Mouse (Mus musculus) G1E (cell line): Measurements from ENCODE around the gene Zcchc8.
"Not testable (repeated sequence)": the region's sequence is repeated elsewhere in the genome, so short reads cannot be mapped to it uniquely, and the experiment has no call there.

Experiments used
- CTCF ChIP-seq: IDR thresholded peaks from 2 replicates; pipeline ENCODE4 v1.5.1; 2012; ENCODE audit warnings: low read depth, low read length, inconsistent platforms, mixed read lengths
- GATA1 ChIP-seq: IDR thresholded peaks from 2 replicates; pipeline ENCODE4 v1.6.1; 2012; ENCODE audit warnings: borderline replicate concordance, low read length, inconsistent platforms, mixed read lengths
- POLR2AphosphoS5 ChIP-seq: IDR thresholded peaks from 2 replicates; pipeline ENCODE4 v1.6.1; 2012; ENCODE audit warnings: low read depth, low read length, inconsistent platforms; ENCODE audit not compliant: insufficient replicate concordance
- TAL1 ChIP-seq: conservative IDR thresholded peaks from 2 replicates; pipeline ENCODE4 v1.6.1; 2012; ENCODE audit warnings: low read depth, low read length, inconsistent platforms, mixed read lengths

DNA sequence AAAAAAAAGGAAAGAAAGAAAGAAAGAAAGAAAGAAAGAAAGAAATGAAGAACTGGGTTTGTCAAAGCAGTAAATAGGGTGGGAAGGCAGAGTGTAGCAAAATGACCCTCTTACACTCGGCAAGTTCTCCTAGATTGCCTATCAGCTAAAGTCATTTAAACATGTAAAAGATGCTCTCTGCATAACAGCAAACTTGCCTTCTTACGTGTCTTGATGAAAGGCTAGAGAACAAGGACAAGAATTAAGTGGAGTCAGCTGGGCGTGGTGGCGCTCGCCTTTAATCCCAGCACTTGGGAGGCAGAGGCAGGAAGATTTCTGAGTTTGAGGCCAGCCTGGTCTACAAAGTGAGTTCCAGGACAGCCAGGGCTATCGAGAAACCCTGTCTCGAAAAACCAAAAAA is 2.9 kb upstream of the Zcchc8 start:
- TF ChIP-seq CTCF, TAL1, POLR2AphosphoS5, GATA1: not testable (repeated sequence)
